Mouse (Mus musculus): Measurements from ENCODE around the gene Bmp2k.
A peak's percentile ranks its signal among the peaks of the same experiment; 100 is the strongest.

Bmp2k gene

DNA sequence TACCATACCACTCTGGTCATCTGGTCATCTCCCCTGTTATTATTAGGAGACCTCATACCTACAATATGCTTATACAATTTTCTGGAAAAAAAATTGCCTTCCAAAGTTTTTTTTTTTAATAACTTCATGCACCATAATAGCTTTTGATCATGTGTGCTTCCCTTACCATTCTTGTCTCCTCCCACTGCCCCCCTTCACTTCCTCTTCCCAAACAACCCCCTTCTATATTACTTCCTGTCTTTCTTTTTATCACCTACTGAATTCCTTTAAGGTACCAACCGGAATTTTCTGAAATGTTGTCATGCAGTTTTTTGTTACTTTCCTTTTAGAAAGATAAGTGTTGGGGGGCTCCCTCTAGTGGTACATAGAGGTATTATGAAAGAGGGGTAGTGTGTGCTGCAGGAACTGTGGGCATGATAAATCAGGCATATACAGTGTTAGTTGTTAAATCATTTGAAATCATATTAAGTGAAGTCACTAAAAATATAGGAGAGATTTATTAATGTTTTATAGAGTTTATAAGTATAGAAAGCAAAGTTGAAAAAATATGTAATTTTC lies 58.1 kb downstream of the Bmp2k start:
- DNase-seq (ENCODE audit: low spot score), result peak; percentile 69

DNA sequence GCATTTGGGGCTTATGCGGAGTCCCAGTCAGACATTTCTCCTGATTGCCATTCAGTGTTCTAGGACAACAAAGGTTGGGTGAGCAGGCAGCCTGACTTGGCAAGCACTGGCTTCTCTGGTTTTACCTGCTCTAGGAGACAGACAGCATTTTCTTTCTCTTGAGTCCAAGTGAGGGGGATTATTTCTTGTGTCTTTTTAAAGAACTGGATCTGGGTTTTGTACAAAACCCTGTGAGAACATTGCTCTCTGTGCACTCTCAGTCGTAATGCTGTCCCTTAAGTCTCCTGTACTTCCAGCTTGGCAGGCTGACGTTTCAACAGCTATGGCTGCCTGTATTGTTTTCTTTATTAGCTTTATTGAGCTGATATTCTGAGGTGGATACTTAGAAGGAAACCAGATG lies 58.9 kb downstream of the Bmp2k start:
- DNase-seq (ENCODE audit: low spot score), result no peak

DNA sequence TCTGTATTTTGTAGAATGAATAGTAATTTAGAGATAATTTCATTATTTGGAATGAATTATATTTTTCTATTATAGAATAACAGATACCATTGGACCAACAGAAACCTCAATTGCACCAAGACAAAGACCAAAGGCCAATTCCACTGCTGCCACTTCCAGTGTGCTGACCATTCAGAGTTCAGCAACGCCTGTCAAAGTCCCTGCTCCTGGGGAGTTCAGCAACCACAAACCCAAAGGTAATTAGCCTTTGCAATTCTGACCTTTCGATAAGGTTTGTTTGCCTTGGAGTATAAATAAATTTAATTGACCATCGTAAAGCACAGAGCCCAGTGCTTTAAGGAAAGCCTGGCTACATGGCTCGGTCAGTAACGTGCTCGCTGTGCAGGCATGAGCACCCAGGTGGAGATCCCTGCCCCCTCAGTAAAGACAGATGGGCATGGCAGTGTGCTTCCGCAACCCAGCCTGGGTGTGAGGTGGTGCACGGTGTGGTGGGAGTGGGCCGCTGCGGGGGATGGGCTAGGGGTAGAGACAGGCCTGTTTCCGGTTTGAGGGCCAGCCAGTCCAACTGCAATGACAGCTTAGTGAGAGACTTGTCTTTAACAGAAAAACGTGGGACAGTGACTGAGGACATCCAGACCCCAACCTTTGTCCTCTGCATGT lies 59.4 kb downstream of the Bmp2k start:
- no peak for DNase-seq (ENCODE audit: low spot score)

DNA sequence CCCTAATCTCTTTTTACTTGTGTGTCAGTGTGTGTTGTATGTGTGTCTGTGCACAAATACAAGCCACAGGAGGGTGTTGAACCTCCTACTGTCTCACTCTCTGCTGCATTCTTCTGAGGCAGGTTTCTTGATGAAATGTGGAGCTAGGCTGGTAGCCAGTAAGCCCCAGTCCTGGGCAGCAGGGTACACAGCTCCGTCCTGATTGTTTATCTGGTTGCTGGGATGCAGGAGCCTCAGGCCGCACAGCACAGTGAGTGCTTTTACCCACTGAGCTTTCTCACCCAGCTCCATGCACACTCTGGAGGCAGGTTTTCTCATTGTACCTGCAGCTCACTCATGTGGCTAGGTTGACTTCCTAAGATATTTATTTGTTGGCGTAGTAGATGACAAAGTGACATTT lies 63.4 kb downstream of the Bmp2k start:
- DNase-seq (ENCODE audit: low spot score), result no peak

DNA sequence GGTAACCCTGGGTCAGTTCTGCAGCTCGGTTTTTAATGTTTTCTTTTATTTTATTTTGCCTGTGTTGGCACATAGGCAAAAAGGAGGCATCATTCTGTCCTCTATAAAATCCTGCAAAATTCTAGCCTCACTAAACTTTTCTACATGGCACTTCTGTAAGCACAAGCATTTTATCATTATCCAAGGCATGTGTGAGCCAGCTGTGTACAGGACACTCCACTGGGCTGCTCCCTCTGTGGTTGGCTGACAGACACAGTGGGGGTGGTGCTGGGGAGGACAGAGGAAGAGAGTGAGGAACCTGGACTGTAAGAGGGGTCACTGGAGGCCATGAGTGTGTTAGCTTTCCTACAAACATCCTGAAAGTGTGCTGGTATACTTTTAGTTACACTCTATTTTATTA lies 64.6 kb downstream of the Bmp2k start:
- DNase-seq (ENCODE audit: low spot score), result peak; percentile 22

DNA sequence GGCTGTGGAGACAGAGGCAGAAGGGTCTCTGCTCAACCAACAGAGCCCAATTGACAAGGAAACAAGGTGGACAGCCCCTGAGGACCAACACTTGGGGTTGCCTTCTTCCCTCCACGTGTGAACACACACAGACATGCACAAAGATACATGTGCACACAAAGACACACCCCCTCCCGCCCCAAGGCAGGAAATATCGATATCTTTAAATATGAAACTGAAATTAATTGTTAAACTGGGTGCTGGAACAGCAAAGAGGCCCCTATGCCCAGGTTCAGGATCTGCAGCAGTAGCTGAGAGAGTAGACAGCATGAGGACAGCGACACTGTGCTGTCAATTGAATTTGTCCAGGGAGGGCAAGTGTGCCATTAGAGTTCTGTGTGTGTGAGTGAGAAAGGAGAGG lies 68.3 kb downstream of the Bmp2k start:
- no peak for DNase-seq (ENCODE audit: low spot score)

DNA sequence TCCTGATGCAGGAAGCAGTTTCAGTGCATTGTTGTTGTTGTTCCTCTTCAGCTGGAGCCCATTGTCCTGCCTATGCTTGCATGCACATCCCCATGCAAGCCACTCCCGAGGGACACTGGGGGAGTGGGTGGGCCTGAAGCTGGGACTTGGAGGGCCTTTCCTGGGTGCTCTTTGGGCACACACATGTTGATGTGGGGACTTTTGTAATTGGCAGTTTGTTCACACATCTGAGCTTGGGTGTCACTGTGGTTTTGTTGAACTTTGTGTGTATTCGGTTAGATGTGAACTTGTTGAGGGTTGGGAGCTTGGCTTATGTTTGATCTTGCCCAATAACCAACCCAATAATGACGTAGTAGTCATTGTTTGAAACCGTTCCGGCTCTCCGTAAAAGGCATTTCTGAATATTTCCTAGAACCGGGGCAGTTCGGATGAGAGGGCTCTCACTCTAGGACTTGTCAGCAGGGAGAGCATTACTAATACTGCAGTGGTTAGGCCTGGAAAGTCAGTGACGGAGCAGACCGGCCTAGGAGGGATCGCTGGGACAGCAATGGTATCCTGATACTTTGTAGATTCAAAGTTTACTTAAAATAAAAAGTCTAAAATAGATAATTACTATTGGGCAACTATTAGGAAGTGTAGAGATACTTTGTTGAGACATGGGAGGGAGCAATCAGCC lies 78.1 kb downstream of the Bmp2k start:
- DNase-seq (ENCODE audit: low spot score), result no peak

DNA sequence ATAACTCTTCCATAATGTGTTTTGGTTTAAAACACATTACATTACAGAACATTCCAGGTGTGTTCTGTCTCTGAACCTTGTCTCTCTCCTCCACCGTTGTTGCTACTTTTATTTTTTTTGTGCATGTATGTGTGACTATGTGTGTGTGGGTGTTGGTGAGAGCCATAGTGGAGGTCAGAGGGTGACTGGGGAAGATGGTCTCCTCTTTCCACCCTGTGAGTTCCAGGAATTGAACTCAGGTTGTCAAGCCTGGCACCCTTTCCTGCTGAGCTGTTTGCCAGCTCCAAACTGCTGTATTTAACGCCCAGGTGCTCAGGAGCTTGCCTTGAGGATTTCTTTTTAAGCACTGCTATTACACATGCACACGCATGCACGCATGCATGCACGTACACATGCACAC lies 78.7 kb downstream of the Bmp2k start:
- DNase-seq (ENCODE audit: low spot score), result no peak

DNA sequence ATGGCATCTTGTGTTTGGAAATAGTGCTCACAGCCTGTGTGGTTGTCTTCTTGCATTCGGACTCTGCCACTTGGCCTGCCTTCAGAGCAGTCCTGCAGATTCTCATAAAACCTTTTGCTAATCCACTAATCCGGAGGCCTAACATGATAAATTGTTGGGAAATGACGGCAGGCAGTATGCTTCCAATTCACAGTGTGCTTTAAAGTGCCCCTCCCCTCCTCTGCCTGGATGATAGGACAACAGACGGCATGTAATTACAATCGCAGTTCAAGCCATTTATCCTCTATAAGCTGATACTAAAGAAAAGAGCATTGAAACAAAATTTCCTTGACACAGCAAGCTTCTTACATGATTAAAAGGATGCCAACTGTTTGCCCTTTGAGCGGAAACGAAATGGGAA lies 80.2 kb downstream of the Bmp2k start:
- no peak for DNase-seq (ENCODE audit: low spot score)

DNA sequence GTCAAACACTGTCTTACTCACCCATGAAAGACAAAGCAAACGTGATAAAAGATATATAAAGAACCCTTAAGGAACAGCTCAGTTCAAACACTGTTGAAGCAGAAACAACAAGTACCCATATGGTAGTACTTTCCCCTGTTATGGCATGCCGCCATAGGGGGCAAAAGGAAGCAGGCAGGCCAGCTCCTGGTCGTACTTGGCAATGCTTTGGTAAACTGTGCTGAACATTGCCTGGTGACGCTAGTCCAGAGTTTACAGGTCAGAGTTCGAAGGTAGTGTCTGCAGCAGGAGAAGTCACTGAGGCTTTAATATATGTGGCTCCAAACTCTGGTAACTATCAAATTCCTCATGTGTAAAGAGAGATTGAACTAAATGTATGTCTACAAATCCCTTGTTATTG lies 81.2 kb downstream of the Bmp2k start:
- DNase-seq (ENCODE audit: low spot score), result no peak

DNA sequence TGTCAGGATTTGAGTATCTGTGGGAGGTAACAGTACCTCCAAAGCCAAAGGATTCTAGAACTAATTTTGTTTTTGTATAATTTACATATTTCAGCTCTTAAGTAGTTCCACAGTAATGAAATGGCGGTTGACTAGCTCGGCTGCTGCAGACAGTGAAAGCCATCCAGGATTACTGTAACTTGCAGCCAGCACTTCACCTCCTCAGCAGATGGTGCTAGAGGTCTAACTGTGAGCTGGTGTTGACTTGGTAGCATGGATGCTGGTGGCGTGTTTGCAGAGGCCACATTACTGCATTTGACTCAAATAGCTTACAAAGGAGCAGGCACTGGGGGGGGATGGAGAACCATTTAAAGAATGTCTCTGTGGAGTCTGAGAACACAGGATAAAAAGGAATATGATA lies 84.0 kb downstream of the Bmp2k start:
- peak; percentile 36 for DNase-seq (ENCODE audit: low spot score)

DNA sequence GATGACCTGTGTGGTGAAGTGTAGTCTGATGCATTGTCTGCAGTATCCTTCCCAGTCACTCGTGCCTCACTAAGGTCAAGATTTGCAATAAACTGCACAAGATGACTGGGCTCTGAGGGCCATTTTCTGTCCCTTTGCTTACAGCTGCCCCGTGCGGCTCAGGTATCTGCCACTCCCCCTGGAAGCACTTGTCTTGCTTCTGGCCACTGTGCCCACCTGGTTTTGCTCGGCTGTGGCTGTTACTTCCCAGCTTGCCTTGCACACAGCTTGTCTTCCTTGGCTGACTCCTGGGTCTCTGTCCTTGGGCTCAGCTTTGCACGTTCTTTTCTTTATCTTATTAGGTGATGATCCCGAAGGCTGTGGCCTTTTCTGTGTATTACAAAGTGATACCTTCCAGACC lies 86.2 kb downstream of the Bmp2k start:
- DNase-seq (ENCODE audit: low spot score), result no peak

DNA sequence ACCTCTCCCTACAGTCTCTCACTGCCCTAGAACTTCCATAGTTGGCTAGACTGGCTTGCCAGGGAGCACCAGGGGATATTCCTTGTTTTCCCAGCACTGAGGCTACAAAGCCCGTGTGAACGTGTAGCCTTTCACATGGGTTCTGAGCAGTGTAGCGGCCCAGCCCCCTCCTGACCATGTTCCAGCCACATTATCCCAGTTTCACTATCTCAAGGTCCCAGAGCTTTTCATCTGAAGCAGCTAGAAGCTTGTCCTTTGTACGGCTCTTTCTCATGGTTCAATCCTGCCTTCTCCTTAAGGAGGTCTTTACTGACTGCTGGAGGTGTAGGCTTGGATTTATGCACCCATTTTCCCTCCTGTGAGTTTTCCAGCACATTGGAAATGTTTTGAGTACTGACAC lies 87.1 kb downstream of the Bmp2k start:
- no peak for DNase-seq (ENCODE audit: low spot score)

DNA sequence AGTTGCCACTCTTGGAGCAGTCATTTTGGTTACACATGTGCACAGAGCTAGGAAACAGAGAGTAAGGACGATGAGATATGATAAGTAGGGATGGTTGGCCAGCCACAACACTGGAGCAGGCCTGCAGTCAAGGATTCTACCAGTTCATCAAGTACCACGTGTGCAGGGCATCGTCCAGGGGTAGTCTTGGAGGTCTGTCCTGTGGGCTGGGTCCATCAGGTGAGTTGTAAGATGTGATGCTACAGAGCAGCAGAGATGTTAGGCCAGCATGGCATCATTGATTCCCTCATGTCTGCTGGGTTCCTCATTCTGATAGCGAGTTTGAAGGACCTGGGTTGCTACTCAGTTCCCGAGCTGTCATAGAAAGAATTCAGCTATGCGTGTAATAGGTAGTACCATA lies 87.6 kb downstream of the Bmp2k start:
- no peak for DNase-seq (ENCODE audit: low spot score)

DNA sequence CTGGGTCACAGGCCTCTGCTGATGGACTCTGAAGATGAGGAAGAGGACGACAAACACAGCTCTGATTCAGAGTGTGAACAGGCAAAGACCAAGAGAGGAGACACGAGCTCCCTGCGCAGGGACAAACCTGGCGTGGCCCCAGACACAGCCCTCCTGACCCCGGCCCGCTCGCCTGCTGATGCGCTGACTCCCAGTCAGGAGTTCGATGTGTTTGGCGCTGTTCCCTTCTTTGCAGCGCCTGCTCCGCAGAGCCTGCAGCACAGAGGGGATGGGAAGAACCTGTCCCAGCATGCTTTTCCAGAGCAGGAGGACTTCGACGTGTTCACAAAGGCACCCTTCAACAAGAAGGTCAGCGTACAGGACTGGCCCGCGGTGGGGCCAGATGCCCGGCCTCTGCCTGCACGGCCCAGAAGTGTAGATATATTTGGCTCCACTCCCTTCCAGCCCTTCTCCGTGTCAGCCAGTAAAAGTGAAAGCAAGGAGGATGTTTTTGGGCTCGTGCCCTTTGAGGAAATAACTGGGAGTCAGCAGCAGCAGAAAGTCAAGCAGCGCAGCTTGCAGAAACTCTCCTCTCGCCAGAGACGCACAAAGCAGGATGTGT lies 89.6 kb downstream of the Bmp2k start:
- DNase-seq (ENCODE audit: low spot score), result no peak

DNA sequence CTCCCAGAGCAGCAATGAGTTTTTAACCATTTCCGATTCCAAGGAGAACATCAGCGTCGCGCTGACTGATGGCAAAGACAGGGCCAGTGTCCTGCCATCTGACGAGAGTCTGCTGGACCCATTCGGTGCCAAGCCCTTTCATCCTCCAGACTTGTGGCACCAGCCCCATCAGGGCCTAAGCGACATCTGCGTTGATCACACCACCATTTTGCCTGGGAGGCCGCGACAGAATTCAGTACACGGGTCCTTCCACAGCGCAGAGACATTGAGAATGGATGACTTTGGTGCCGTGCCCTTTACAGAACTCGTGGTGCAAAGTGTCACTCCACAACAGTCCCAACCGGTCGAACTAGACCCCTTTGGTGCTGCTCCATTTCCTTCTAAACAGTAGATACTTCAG lies 90.3 kb downstream of the Bmp2k start:
- DNase-seq (ENCODE audit: low spot score), result no peak

DNA sequence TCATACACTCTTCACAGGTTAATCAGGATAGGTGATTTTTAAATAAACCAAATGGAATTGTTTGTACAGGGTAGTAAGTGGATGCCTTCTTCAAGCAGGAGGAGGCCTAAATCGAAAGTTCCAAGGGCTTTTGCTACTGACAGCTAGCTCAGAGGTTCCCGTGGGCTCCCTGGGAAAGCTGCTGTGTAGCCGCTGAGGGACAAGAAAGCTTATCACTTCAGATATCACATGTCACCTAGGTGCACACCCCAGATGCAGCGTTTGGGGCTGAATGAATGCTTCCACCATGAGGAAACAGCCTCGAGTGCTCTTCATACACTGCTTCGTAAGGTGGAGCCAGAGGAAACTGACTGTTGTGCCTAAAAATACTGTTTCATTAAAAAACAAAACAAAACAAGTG lies 90.7 kb downstream of the Bmp2k start:
- no peak for DNase-seq (ENCODE audit: low spot score)

DNA sequence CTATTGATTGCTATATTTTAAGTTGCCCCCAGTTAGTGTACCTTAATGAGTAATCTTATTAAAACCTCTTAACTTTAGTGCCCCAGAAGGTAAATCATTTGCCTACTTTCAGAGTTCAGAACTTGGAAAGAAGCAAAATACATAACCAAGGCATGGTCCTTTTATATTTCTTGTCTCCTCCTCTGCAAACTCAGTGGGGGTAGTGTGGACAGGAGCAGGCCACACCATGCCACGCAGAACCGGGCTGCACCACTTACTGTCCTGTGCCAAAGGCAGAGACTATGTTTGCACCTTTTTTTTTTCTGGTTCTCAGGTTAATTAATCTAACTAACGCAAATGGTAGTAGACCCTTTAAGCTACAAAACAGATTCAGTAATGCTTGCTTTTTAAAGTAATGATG lies 91.9 kb downstream of the Bmp2k start:
- DNase-seq (ENCODE audit: low spot score), result no peak

DNA sequence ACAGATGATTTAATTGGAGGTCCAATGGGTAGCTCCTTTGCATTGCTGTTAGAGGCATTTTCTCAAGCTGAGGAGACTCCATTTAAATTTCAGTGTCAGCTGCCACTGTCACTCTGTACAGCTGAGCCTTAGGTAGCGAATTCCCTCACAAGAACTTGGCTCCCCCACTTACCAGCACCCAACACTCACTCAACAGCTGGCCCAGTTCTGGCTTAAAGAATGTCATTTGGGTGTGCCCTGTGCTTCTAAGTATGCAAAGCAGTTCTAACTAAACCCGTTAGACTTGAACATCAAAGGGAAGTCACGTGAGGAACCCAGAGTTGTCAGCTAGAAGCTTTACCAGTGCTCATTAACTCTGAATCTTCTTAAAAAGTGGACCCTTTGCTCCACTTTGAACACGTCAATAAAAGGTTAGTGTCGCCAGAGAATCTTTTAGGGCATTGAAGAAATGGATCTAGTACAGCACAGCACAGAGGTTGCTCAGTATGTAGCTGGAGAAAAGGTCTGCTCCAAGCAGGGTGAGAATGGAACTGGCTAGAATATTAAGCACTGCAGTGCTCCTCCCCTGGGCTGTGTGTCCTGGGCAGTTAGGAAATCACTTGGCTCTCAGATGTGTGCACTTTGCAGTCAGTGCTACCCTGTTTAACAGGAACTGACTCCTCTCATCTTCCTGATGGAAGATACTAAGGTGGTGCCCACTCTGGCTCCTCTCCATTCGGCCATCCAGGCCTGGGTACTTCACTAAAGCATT lies 92.7 kb downstream of the Bmp2k start:
- no peak for DNase-seq (ENCODE audit: low spot score)

DNA sequence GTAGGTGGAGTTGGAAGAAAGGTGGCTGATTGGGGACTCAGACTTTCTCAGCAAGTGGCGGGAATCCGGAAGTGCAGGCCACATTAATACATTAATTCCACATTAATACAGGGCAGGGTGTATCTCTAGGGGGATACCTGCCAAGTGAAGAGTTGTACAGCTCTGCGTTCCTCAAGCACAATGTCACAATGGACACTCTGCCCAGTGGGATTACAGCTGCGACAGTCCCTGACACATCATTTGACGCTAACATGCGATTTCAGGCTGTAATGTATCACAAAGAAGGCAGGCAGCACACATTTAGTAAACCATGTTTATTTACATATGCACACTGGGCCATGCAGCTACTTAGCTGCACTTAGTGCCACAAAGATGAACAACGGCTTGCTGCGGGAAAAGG lies 95.5 kb downstream of the Bmp2k start:
- no peak for DNase-seq (ENCODE audit: low spot score)

DNA sequence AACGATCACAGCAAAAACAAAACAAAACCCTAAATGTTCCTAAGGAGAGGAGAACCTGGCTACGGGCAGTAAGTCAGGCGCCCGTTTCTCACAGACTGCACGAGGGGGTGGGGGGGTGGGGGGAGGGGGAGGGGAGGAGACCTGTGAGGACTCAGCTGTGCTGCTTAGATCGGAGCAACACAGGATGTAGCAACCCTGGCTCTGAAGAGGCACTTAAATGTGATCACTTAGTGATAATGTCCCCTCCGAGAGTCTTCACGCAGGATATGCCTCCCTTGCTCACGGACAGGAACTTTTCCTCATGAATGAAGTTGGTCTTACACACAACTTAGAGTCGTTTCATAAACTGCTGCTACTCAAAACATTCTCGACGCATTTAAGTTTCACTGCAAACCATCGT lies 97.8 kb downstream of the Bmp2k start:
- no peak for DNase-seq (ENCODE audit: low spot score)

DNA sequence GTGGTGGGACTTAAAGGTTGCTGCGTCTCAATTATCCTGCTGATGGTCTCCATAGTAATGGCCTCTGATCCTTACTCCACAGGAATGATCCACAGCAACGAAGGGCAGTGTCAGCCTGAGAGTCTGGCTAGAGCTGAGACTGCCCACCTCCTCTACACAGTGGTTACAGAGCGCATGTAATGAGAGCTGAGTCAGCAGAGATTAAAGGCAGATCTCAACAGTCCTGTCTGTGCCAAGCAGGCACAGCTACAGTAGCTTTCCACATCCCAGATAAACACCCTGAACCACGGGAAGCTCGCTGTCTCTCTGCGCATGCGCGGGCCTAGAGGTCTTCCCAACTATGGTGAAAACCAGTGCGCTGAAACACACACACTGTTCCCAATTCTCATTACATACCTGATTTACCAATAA lies 100.1 kb downstream of the Bmp2k start:
- peak; percentile 43 for DNase-seq (ENCODE audit: low spot score)

DNA sequence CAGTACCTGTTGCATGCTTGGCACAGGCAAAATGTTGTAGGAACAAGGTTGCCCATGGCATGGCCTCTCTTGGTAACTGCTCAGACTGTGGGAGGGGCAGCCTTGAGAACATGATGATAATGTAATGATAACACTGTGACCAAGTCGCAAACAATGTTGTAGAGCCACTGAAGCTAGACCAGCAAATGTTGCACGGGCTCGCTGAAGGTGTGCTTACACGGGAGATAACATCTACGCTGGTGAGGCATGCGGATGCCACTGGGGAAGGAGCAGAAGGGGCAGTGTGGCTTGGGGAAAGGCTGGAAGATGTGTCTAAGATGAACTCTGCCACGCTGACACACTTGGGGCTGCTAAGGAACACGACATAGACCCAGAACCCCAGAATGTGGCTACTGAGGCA lies 102.5 kb downstream of the Bmp2k start:
- no peak for DNase-seq (ENCODE audit: low spot score)

Data from embryo, embryonic 10 days (tissue).